Mouse (Mus musculus): ENCODE data around the gene Gpha2. TPM values are rescaled to one million over a fixed set of nuclear protein-coding genes. Genes with fewer than 3 reads are reported as not detected.

Gpha2 gene
- polyA plus RNA-seq, 1 experiment from 2014 or later: 0.62 TPM

DNA sequence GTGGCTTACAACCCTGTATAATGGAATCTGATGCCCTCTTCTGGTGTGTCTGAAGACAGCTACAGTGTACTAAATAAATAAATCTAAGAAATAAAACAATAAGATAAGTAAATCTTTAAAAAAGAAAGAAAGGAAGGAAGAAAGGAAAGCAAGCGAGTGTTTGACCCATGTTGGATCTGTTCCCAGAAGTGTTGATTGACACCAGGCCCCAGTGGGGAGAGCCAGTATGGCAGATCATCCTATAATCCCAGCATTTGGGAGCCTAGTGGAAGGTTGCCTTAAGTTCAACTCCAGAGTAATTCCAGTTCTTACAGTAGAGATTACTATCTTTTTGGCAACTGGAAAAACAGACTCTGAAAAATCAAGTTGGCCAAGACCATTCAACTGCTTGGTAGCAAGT, 19.6 kb downstream of the Gpha2 start:
- Histone ChIP-seq H3K27me3 (replicated peaks) (no peaks in the 10 kb centered on the region), H3K27ac (no peak overlapping the region), H3K4me2 (no peak overlapping the region), H3K4me3 (replicated peaks) (no peak overlapping the region), H3K4me1 (peaks cover 17% of the 10 kb centered on the region), H3K9me3 (no peaks in the 10 kb centered on the region), H3K9ac (no peak overlapping the region), H3K36me3 (peaks cover 33% of the 10 kb centered on the region)
- 43% methylated on average over 1 of the region's 1 CpGs for WGBS
- ATAC-seq (ENCODE audit: insufficient read depth, low FRiP score, low read depth): no peak

DNA sequence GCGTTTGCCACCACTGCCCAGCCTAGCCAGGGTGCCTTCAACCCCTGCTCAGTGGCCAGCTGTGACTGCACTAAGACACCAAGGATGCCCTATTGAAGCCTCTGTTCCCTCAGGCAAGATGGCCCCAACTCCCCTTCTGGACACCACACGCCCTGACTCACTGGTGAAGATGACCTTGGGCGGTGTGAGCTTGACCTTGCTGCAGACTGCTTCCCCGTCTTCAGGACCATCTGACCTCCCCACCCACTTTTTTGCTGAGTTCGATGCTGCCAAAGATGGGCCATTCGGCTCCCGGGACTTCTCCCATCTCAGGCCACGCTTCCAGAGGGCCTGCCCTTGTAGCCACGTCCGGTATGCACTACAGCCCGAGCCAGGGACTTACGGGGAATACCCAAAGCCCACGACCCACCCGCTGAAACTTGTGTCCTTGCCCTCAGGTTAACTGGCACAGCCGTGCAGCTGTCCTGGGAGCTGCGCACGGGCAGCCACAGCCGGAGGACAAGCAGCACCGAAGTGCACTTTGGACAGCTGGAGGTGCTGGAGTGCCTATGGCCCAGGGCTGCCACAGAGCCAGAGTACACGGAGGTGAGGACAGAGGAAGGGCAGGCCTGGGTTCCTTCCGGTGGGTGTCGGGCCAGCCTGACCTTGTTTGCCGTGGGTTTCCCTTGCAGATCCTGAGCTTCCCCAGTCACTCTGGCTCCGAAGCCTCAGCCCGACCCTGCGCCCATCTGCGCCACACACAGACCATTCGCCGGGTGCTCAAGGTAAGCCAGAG, 21.5 kb downstream of the Gpha2 start:
- WGBS: 91% methylated on average over 29 of the region's 29 CpGs

DNA sequence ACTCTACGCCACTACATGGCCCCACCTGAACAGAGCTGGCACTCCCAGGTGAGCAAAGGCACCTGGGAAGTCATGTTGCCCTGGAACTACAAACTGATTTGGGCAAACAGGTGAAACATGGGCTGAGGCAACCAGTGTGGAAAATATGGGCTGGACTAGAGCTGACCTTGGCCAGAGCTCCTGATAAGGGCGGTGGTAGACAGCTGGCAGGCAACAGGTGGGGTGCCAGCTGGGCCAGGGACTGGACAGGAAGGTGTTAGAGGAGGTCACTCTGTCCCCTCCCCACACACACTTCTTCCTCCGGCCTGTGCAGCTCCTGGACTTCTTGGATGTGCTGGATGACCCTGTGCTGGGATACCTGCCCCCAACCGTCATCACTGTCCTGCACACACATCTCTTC, 26.8 kb downstream of the Gpha2 start:
- peaks cover 57% of the 10 kb centered on the region for H3K36me3 ChIP-seq
- no peak overlapping the region for H3K4me3 ChIP-seq (replicated peaks)
- no peaks in the 10 kb centered on the region for H3K27me3 ChIP-seq (replicated peaks)
- H3K27ac ChIP-seq: no peak overlapping the region
- no peaks in the 10 kb centered on the region for H3K4me1 ChIP-seq
- no peak overlapping the region for H3K4me2 ChIP-seq
- H3K9me3 ChIP-seq: no peaks in the 10 kb centered on the region
- no peak overlapping the region for H3K9ac ChIP-seq
- WGBS: 82% methylated on average over 4 of the region's 4 CpGs
- no peak for ATAC-seq (ENCODE audit: insufficient read depth, low FRiP score, low read depth)

More for the DNA sequence above, 21.5 kb downstream of the Gpha2 start:
- Histone ChIP-seq H3K9ac (no peak overlapping the region), H3K36me3 (peaks cover 50% of the 10 kb centered on the region), H3K27ac (no peak overlapping the region), H3K4me2 (no peak overlapping the region), H3K4me3 (replicated peaks) (no peak overlapping the region), H3K27me3 (replicated peaks) (no peaks in the 10 kb centered on the region), H3K9me3 (no peaks in the 10 kb centered on the region), H3K4me1 (peaks cover 8% of the 10 kb centered on the region)
- ATAC-seq (ENCODE audit: insufficient read depth, low FRiP score, low read depth): no peak

DNA sequence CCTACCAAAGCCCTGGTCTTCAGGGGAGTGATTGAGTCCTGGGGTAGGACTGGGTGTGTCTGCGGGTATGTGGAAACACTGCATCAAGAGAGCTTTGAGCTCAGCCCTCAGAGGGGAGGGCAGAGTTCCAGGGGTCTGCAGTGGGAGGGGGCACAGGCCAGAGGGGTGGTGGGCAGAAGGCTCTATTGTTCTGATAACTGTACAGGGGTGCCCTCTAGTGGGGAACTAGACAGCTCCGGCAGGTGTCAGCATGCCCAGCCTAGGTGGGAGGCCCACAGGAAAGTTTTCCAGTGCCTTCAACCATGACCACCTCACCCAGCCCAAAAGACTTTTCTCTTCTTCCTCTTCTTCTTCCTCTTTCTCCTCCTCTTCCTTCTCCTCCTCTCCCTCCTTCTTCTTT, 34.2 kb downstream of the Gpha2 start:
- 69% methylated on average over 2 of the region's 2 CpGs for WGBS
- Histone ChIP-seq H3K4me1 (peaks cover under 1% of the 10 kb centered on the region; the same call in 1 of the 2 replicates), H3K27me3 (replicated peaks) (no peaks in the 10 kb centered on the region), H3K9ac (no peak overlapping the region), H3K4me3 (replicated peaks) (no peak overlapping the region), H3K27ac (no peak overlapping the region), H3K36me3 (peaks cover 35% of the 10 kb centered on the region), H3K9me3 (no peaks in the 10 kb centered on the region), H3K4me2 (no peak overlapping the region)
- ATAC-seq (ENCODE audit: insufficient read depth, low FRiP score, low read depth): no peak

DNA sequence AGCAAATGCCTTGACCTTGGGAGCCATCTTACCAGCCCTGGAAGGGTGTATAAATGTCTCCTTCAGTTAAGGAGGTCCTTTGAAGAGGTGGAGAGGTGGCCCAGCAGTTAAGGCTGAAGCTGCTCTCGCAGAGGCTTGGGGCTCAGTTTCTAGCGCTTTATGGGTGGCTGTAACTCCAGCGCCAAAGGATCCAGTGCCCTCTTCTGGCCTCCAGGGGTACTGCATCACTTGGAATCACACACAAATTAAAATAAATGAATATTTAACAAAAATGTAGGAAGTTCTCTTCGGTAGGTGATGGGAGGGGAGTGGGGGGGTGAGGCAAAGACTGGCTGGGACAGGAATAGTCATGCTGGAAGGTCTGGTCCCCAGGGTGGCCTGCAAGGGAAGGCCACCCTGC, 34.8 kb downstream of the Gpha2 start:
- Histone ChIP-seq H3K9ac (no peak overlapping the region), H3K9me3 (no peaks in the 10 kb centered on the region), H3K27me3 (replicated peaks) (no peaks in the 10 kb centered on the region), H3K4me1 (peaks cover 2% of the 10 kb centered on the region; the same call in 1 of the 2 replicates), H3K4me2 (no peak overlapping the region), H3K27ac (no peak overlapping the region), H3K4me3 (replicated peaks) (no peak overlapping the region), H3K36me3 (peaks cover 34% of the 10 kb centered on the region)
- ATAC-seq (ENCODE audit: insufficient read depth, low FRiP score, low read depth): no peak
- 87% methylated on average over 4 of the region's 4 CpGs for WGBS

DNA sequence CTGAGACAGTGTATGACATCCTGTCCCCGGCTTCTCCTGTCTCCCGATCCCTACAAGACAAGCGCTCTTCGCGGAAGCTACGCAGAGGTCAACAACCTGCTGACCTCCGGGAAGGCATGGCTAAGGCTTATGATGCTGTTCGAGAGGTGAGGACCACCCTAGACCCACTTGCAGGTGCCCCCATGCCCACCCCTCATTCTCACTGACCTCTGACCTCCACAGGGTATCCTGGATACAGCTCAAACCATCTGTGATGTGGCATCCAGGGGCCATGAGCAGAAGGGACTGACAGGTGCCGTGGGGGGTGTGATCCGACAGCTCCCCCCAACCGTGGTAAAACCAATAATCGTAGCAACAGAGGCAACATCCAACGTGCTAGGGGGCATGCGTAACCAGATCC, 35.2 kb downstream of the Gpha2 start:
- Histone ChIP-seq H3K4me2 (no peak overlapping the region), H3K4me1 (peaks cover 2% of the 10 kb centered on the region; the same call in 1 of the 2 replicates), H3K27me3 (replicated peaks) (no peaks in the 10 kb centered on the region), H3K9ac (no peak overlapping the region), H3K27ac (no peak overlapping the region), H3K4me3 (replicated peaks) (no peak overlapping the region), H3K9me3 (no peaks in the 10 kb centered on the region), H3K36me3 (peaks cover 31% of the 10 kb centered on the region)
- ATAC-seq (ENCODE audit: insufficient read depth, low FRiP score, low read depth): no peak
- 94% methylated on average over 14 of the region's 14 CpGs for WGBS

DNA sequence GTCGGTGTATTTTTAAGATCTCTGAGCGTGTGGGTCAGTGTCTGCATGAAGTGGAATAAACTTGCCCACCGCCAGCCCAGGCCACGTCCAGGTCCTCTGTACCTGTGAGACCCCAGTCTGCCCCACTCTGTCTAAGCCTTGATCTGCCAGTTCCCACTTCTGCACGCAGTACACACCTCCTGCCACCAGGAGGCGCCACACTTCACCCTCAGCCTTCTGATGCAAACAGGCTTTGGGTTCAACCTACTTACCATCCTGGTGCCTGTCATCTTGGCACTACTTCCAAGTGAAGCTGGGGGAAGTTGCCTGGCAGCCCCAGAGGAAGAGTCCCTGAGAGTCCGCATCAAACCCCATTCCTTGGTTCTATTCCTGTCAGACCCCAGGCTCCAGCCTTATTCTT, 36.0 kb downstream of the Gpha2 start:
- H3K36me3 ChIP-seq: peaks cover 24% of the 10 kb centered on the region
- H3K9ac ChIP-seq: no peak overlapping the region
- H3K27ac ChIP-seq: peak overlapping the region; percentile 78; the same call in 1 of the 2 replicates
- H3K4me3 ChIP-seq (replicated peaks): no peak overlapping the region
- no peak overlapping the region for H3K4me2 ChIP-seq
- no peak for ATAC-seq (ENCODE audit: insufficient read depth, low FRiP score, low read depth)
- no peaks in the 10 kb centered on the region for H3K9me3 ChIP-seq
- 61% methylated on average over 7 of the region's 7 CpGs for WGBS
- no peaks in the 10 kb centered on the region for H3K27me3 ChIP-seq (replicated peaks)
- H3K4me1 ChIP-seq: peaks cover 2% of the 10 kb centered on the region; the same call in 1 of the 2 replicates

DNA sequence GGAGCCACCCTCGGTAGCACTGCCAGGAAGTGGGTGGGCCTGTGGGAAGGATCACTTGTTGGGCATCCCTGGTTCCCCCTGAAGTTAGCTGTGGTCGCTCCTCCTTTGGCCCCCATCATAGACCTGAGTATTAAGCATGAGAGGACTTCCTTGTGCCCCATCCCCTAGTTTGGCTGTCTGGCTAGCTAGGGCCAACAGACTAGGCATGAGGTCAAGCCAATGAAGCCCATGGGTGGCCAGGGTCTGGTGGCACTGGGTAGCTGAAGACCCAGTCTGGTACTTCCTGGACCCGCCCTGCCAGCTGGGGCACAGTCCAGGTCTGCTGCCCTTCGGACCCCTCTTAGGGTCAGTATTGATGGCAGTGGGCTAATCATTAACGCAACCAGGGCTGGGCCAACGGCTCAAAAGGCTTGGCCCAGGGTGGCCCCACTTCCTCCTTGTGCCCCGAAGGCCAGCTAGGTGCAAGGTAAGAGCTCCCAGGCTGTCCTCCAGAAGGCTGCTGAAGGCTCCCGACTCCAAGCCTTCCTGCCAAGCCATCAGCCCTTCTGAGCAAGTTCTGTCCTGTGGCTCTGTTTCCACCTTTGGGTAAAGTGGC, 36.8 kb downstream of the Gpha2 start:
- H3K27me3 ChIP-seq (replicated peaks): no peaks in the 10 kb centered on the region
- H3K9ac ChIP-seq: no peak overlapping the region
- H3K27ac ChIP-seq: peak overlapping the region; percentile 78
- peak overlapping the region; percentile 35 for H3K4me3 ChIP-seq (replicated peaks)
- ATAC-seq (ENCODE audit: insufficient read depth, low FRiP score, low read depth): peak; percentile 68
- peaks cover 2% of the 10 kb centered on the region; the same call in 1 of the 2 replicates for H3K4me1 ChIP-seq
- H3K9me3 ChIP-seq: no peaks in the 10 kb centered on the region
- H3K36me3 ChIP-seq: peaks cover 24% of the 10 kb centered on the region
- peak overlapping the region; percentile 49 for H3K4me2 ChIP-seq
- WGBS: 64% methylated on average over 8 of the region's 8 CpGs

DNA sequence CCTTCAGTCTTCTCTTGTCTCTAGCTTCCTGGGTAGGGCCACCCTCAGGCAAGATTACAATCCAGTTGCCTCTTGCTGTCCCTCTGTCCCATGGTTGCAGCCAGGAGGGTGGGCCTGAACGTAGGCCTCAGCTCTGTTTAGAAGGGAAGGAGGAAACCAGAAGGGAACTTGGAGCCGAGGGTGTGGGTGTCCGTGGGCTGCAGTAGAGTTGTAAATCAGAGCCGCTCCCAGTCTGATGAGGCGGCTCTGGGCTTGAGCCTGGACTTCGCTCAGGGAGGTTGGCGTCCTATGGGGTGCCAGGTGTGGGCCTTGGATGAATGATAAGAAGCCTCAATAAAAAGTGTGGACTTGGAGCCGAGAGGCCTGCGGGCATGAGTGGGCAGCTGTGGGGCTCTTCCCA, 38.0 kb downstream of the Gpha2 start:
- WGBS: 58% methylated on average over 9 of the region's 9 CpGs
- H3K9ac ChIP-seq: no peak overlapping the region; the same call in 1 of the 2 replicates
- peak; percentile 33; the same call in 1 of the 2 replicates for ATAC-seq (ENCODE audit: insufficient read depth, low FRiP score, low read depth)
- H3K27ac ChIP-seq: peak overlapping the region; percentile 78; the same call in 1 of the 2 replicates
- peaks cover 2% of the 10 kb centered on the region; the same call in 1 of the 2 replicates for H3K4me1 ChIP-seq
- peak overlapping the region; percentile 35 for H3K4me3 ChIP-seq (replicated peaks)
- H3K36me3 ChIP-seq: peaks cover 20% of the 10 kb centered on the region
- no peaks in the 10 kb centered on the region for H3K27me3 ChIP-seq (replicated peaks)
- no peaks in the 10 kb centered on the region for H3K9me3 ChIP-seq
- H3K4me2 ChIP-seq: peak overlapping the region; percentile 49

DNA sequence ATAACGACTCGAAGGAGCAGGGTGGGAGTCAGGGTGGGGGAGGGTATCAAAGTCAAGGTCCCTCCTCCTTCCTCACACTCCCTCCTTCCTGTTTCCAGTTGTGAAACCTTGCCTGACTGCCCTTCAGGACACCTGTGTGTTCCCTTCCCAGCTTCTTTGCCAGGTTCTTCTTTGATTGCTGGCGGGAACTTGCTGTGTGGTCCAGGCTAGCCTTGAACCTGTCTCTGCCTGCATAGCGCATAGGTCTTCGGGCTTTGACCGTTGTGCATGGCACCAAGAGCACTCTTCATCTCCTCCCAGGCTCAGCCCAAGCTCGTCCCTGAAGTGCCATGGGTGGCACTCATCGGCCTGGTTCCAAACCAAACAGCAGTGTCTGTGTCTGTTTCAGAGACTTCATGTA, 38.8 kb downstream of the Gpha2 start:
- no peak for ATAC-seq (ENCODE audit: insufficient read depth, low FRiP score, low read depth)
- Histone ChIP-seq H3K4me1 (peaks cover 2% of the 10 kb centered on the region; the same call in 1 of the 2 replicates), H3K27ac (0 out of 2 replicates have a peak overlapping the region, but pooled peaks have one; percentile 21), H3K36me3 (peaks cover 18% of the 10 kb centered on the region), H3K9me3 (no peaks in the 10 kb centered on the region), H3K27me3 (replicated peaks) (no peaks in the 10 kb centered on the region), H3K9ac (no peak overlapping the region), H3K4me2 (peak overlapping the region; percentile 49), H3K4me3 (replicated peaks) (peak overlapping the region; percentile 35)
- 76% methylated on average over 8 of the region's 8 CpGs for whole genome bisulfite sequencing

DNA sequence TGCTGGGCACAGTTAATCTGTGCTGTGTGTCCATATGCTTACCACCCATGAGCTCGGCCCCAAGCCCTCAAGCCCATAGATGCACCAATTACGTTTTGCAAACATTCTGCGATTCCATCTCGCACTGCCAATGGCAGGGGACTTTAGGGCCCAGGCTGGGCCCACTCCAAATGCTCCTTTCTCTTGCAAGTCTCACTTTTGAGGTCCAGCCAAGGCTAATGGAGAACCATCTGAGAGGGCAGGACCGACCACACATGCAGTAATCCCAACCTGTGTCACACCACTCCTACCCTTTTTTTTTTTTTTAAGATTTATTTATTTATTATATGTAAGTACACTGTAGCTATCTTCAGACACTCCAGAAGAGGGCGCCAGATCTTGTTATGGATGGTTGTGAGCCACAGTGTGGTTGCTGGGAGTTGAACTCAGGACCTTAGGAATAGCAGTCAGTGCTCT, 39.6 kb downstream of the Gpha2 start:
- Histone ChIP-seq H3K9ac (no peak overlapping the region), H3K27ac (no peak overlapping the region), H3K9me3 (no peaks in the 10 kb centered on the region), H3K4me3 (replicated peaks) (0 out of 2 replicates have a peak overlapping the region, but pooled peaks have one; percentile 35), H3K4me2 (0 out of 2 replicates have a peak overlapping the region, but pooled peaks have one; percentile 49), H3K36me3 (peaks cover 10% of the 10 kb centered on the region), H3K4me1 (peaks cover 2% of the 10 kb centered on the region; the same call in 1 of the 2 replicates), H3K27me3 (replicated peaks) (no peaks in the 10 kb centered on the region)
- ATAC-seq (ENCODE audit: insufficient read depth, low FRiP score, low read depth): no peak
- WGBS: 67% methylated on average over 6 of the region's 6 CpGs
